Mouse (Mus musculus): Measurements from ENCODE around the gene Itga1.
A peak's percentile ranks its signal among the peaks of the same experiment; 100 is the strongest.

The Itga1 gene

GRCm38 (mm10) chr13:115050660-115051559 lies 50.9 kb downstream of the Itga1 start:
- no peak for DNase-seq

- DNase-seq = no peak
Measured at GRCm38 (mm10) chr13:115042652-115043051, 59.1 kb downstream of the Itga1 start.

- no peak for DNase-seq
Measured at GRCm38 (mm10) chr13:115037304-115037703, 64.5 kb downstream of the Itga1 start.

GRCm38 (mm10) chr13:115035387-115035786 lies 66.4 kb downstream of the Itga1 start:
- DNase-seq = no peak

GRCm38 (mm10) chr13:115033135-115033534 lies 68.6 kb downstream of the Itga1 start:
- no peak for DNase-seq

GRCm38 (mm10) chr13:115031177-115032000 lies 70.4 kb downstream of the Itga1 start:
- DNase-seq = no peak

GRCm38 (mm10) chr13:115025394-115025793 lies 76.4 kb downstream of the Itga1 start:
- no peak for DNase-seq

- peak; percentile 53 for DNase-seq
Measured at GRCm38 (mm10) chr13:115022117-115022787, 79.5 kb downstream of the Itga1 start.

GRCm38 (mm10) chr13:115021411-115021810 lies 80.4 kb downstream of the Itga1 start:
- DNase-seq = peak; percentile 88

- no peak for DNase-seq
Measured at GRCm38 (mm10) chr13:115020727-115021126, 81.0 kb downstream of the Itga1 start.

- DNase-seq = peak; percentile 66
Measured at GRCm38 (mm10) chr13:115017545-115017944, 84.2 kb downstream of the Itga1 start.

- peak; percentile 44 for DNase-seq
Measured at GRCm38 (mm10) chr13:115011547-115011946, 90.2 kb downstream of the Itga1 start.

- DNase-seq = peak; percentile 80
Measured at GRCm38 (mm10) chr13:115006213-115006835, 95.4 kb downstream of the Itga1 start.

- peak; percentile 55 for DNase-seq
Measured at GRCm38 (mm10) chr13:115005342-115005741, 96.4 kb downstream of the Itga1 start.

- peak; percentile 35 for DNase-seq
Measured at GRCm38 (mm10) chr13:115003444-115004053, 98.2 kb downstream of the Itga1 start.

- DNase-seq = peak; percentile 63
Measured at GRCm38 (mm10) chr13:115002837-115003236, 98.9 kb downstream of the Itga1 start.

- peak; percentile 76 for DNase-seq
Measured at GRCm38 (mm10) chr13:115002155-115002554, 99.6 kb downstream of the Itga1 start.

GRCm38 (mm10) chr13:114999582-114999981 lies 102.2 kb downstream of the Itga1 start:
- no peak for DNase-seq

- no peak for DNase-seq
Measured at GRCm38 (mm10) chr13:114998100-114998499, 103.7 kb downstream of the Itga1 start.

GRCm38 (mm10) chr13:114992260-114993014 lies 109.3 kb downstream of the Itga1 start:
- no peak for DNase-seq

GRCm38 (mm10) chr13:114987668-114988067 lies 114.1 kb downstream of the Itga1 start:
- no peak for DNase-seq
